Mouse (Mus musculus): Measurements from ENCODE around the gene 1700014D04Rik.
A peak's percentile ranks its signal among the peaks of the same experiment; 100 is the strongest.
"Not testable (repeated sequence)": the region's sequence is repeated elsewhere in the genome, so short reads cannot be mapped to it uniquely, and the experiment has no call there.

The 1700014D04Rik gene

GRCm38 (mm10) chr13:59746711-59747110 is at the start of gene 1700014D04Rik:
Gene 1700014D04Rik (minus strand): TSS chr13:59746752.
- no peak for DNase-seq (ENCODE audit: low read depth, low spot score)

- DNase-seq (ENCODE audit: low read depth, low spot score) = no peak
These were observed 49.4 kb upstream of the 1700014D04Rik start for GRCm38 (mm10) chr13:59795807-59796465.

GRCm38 (mm10) chr13:59794786-59795185 is 48.2 kb upstream of the 1700014D04Rik start:
- DNase-seq (ENCODE audit: low read depth, low spot score) = no peak

GRCm38 (mm10) chr13:59782145-59782544 is 35.6 kb upstream of the 1700014D04Rik start, which contains the start of gene Gm49354:
Gene Gm49354 (minus strand): TSS chr13:59782245.
- DNase-seq (ENCODE audit: low read depth, low spot score) = no peak

GRCm38 (mm10) chr13:59779744-59780264 is 33.3 kb upstream of the 1700014D04Rik start:
- not testable (repeated sequence) for DNase-seq (ENCODE audit: low read depth, low spot score)

GRCm38 (mm10) chr13:59779213-59779612 is 32.7 kb upstream of the 1700014D04Rik start:
- no peak for DNase-seq (ENCODE audit: low read depth, low spot score)

GRCm38 (mm10) chr13:59775168-59775567 is 28.6 kb upstream of the 1700014D04Rik start:
- DNase-seq (ENCODE audit: low read depth, low spot score) = no peak

- peak; percentile 92 for DNase-seq (ENCODE audit: low read depth, low spot score)
These were observed 24.7 kb upstream of the 1700014D04Rik start for GRCm38 (mm10) chr13:59771257-59771656.

- no peak for DNase-seq (ENCODE audit: low read depth, low spot score)
These were observed 24.3 kb upstream of the 1700014D04Rik start for GRCm38 (mm10) chr13:59770847-59771246.

- peak; percentile 84 for DNase-seq (ENCODE audit: low read depth, low spot score)
These were observed 23.6 kb upstream of the 1700014D04Rik start for GRCm38 (mm10) chr13:59770164-59770562.

GRCm38 (mm10) chr13:59769296-59770163 is 23.0 kb upstream of the 1700014D04Rik start, which contains the start of gene Isca1:
Gene Isca1 (minus strand): TSS chr13:59769810.
- DNase-seq (ENCODE audit: low read depth, low spot score) = peak; percentile 98

GRCm38 (mm10) chr13:59768531-59768930 is 22.0 kb upstream of the 1700014D04Rik start:
- no peak for DNase-seq (ENCODE audit: low read depth, low spot score)

GRCm38 (mm10) chr13:59766786-59767515 is 20.4 kb upstream of the 1700014D04Rik start:
- no peak for DNase-seq (ENCODE audit: low read depth, low spot score)

- DNase-seq (ENCODE audit: low read depth, low spot score) = no peak
These were observed 16.2 kb upstream of the 1700014D04Rik start for GRCm38 (mm10) chr13:59762791-59763190.

- DNase-seq (ENCODE audit: low read depth, low spot score) = no peak
These were observed 10.4 kb upstream of the 1700014D04Rik start for GRCm38 (mm10) chr13:59756906-59757305.

- no peak for DNase-seq (ENCODE audit: low read depth, low spot score)
These were observed 3.8 kb upstream of the 1700014D04Rik start for GRCm38 (mm10) chr13:59750310-59750709.

- DNase-seq (ENCODE audit: low read depth, low spot score) = no peak
These were observed 388 bp downstream of the 1700014D04Rik start for GRCm38 (mm10) chr13:59746164-59746563.

GRCm38 (mm10) chr13:59745462-59745861 is 1.1 kb downstream of the 1700014D04Rik start:
- no peak for DNase-seq (ENCODE audit: low read depth, low spot score)

- no peak for DNase-seq (ENCODE audit: low read depth, low spot score)
These were observed 4.9 kb downstream of the 1700014D04Rik start for GRCm38 (mm10) chr13:59741697-59742096.

GRCm38 (mm10) chr13:59741096-59741495 is 5.5 kb downstream of the 1700014D04Rik start:
- DNase-seq (ENCODE audit: low read depth, low spot score) = peak; percentile 39

- DNase-seq (ENCODE audit: low read depth, low spot score) = no peak
These were observed 7.2 kb downstream of the 1700014D04Rik start for GRCm38 (mm10) chr13:59739397-59739796.

- no peak for DNase-seq (ENCODE audit: low read depth, low spot score)
These were observed 8.1 kb downstream of the 1700014D04Rik start for GRCm38 (mm10) chr13:59738455-59738854.

Measured in skeletal muscle tissue, adult 2 months (tissue).